Mouse (Mus musculus) stomach, postnatal 0 days (tissue): ENCODE measurements around the gene Dmc1.

Experiments used
- CTCF ChIP-seq: IDR thresholded peaks from 2 replicates; pipeline ENCODE4 v1.5.1; 2016; ENCODE audit warnings: antibody characterized with exemption, low read depth, mild to moderate bottlenecking, moderate library complexity
- EP300 ChIP-seq: optimal IDR thresholded peaks from 2 replicates; pipeline ENCODE3; 2016; ENCODE audit warnings: antibody characterized with exemption

GRCm38 (mm10) chr15:79562417-79562816 is 42.5 kb downstream of the Dmc1 start:
- TF ChIP-seq CTCF = no peak
- no peak for TF ChIP-seq EP300
